Mouse (Mus musculus) bone marrow macrophage, adult 2 months (primary cell): Measurements from ENCODE around the gene Nfix. TPM values are rescaled to one million over a fixed set of nuclear protein-coding genes. Genes with fewer than 3 reads are reported as not detected.

Source experiments
- H3K27ac ChIP-seq: 2 replicates; pipeline ENCODE4 v1.5.1; 2012; ENCODE audit warnings: low read depth, low read length; ENCODE audit not compliant: insufficient read depth
- H3K4me1 ChIP-seq: 2 replicates; pipeline ENCODE4 v1.6.1; 2012; ENCODE audit warnings: low read length; ENCODE audit not compliant: control insufficient read depth, insufficient read depth
- H3K4me3 ChIP-seq: 2 replicates; pipeline ENCODE4 v1.5.1; 2012; ENCODE audit warnings: mild to moderate bottlenecking, low read length, moderate library complexity; ENCODE audit not compliant: insufficient read depth
- CTCF ChIP-seq: IDR thresholded peaks from 2 replicates; pipeline ENCODE4 v1.5.1; 2012; ENCODE audit warnings: low read depth, mild to moderate bottlenecking, low read length, moderate library complexity
- POLR2A ChIP-seq: IDR thresholded peaks from 2 replicates; pipeline ENCODE4 v1.6.1; 2012; ENCODE audit warnings: mild to moderate bottlenecking, low read depth, low read length, borderline replicate concordance
- polyA plus RNA-seq: library from polyadenylated mRNA; stranded (reverse); fragments of >200 nt; gene quantifications from 2 replicates; pipeline ENCODE4 v1.2.4, GENCODE M21; 2012; ENCODE audit not compliant: missing spikeins, insufficient read depth, insufficient read length

Gene Nfix
- polyA plus RNA-seq, 1 experiment, result 12.5 TPM

DNA sequence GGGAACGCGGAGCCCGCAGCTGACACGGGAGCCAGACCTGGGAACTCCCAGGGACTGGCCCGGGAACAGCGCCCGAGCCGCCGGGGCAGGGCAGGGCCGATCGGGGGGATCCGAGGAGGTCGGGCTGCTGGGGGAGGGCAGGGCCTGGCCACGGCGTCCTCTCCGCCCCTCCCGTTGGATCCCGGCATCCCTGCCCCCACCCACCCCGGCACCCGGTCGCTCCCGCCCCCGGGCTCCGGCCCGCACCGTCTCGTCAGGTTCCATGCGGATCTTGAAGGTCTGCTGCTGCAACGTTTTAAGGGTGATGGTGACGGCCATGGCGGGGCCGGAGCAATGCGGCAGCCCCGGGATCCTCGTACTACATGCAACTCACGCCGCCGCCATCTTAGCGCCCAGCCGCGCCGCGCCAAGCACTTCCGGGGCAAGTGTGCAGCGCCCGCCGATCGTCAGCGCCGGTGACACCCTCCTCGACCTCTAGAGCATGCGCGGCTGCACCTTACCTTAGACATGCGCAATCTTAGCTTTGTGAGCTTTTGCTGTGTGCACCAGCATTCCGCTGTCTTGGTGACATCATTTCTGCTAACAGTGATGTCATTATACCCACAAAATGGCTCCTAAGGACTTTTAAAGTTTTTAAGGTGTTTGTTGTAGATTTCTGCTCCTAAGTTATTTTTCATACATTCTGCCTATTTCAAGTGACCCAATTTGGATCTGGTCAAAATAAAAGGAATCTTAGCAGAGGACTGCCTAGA lies 40.3 kb upstream of the Nfix start, which contains the start of gene Rad23a:
Gene Rad23a, minus strand, starts transcription at position 418 of the 752 bp plus-strand sequence.
- TF ChIP-seq POLR2A (no peak), CTCF (no peak)
- Histone ChIP-seq H3K4me3 (peak within 1 kb of the TSS; percentile 83), H3K27ac (peak within 1 kb of the TSS; percentile 84), H3K4me1 (peaks cover 22% of the 10 kb centered on the region)

DNA sequence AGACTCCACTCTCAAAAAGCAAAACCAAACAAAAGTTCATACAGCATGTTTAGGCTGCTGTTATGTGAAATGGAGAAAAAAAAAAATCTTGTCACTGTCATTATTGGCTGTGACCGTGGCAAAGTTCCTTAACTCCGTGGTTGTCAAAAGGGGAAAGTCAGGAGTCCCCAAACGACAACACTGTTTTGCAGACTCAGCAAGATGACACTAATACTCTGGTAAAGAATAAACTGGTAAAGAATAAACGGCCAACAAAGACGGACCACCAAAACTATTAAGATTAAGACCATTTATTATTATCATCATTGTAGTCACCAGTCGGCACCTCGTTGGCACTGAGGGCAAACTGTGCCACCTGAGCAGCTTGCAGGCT lies 39.7 kb upstream of the Nfix start:
- H3K27ac ChIP-seq, result peak overlapping the region; percentile 84
- H3K4me3 ChIP-seq, result peak overlapping the region; percentile 83
- TF ChIP-seq POLR2A (no peak), CTCF (no peak)
- peaks cover 21% of the 10 kb centered on the region for H3K4me1 ChIP-seq

DNA sequence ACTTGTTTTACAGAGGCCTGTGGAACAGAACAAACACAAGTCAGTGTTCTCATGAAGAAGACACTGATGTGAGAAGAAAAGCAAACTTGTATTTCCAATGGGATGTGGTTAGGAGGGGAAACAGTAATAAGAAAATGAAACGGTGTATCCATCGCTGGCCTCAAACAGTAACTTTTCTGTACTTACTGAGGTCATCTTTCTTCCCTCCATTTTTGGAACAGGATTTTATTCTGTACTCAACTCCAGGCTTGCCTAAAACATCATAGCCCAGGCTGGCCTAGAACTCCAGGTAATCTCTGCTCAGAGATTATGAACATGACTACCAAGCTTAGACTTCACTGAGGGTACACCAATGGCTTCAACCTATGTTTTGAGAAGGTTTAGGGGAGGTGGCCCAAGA lies 39.3 kb upstream of the Nfix start:
- Histone ChIP-seq H3K4me3 (peak overlapping the region; percentile 83), H3K27ac (peak overlapping the region; percentile 12; the same call in 1 of the 2 replicates), H3K4me1 (peaks cover 16% of the 10 kb centered on the region)
- TF ChIP-seq CTCF (no peak), POLR2A (no peak)

DNA sequence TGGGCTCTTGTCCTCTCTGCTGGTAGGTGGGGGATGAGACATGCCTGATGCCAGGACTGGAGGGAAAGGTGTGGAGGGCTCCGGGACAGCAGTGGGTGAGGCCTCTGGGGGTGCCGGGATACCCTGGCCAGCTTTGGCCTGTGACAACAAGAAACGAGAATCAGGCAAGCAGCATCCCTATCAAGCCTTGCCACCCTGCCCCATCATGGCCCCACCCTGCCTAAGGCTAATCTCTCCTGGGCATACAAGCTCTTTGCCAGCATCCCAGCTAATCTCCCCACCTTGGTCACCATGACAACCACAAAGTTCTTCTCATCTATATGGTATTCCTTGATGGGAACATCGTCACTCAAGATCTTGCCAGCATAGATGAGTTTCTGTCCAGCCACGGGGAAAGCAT lies 38.4 kb upstream of the Nfix start:
- TF ChIP-seq POLR2A (no peak), CTCF (no peak)
- Histone ChIP-seq H3K27ac (no peak overlapping the region), H3K4me1 (peaks cover 10% of the 10 kb centered on the region), H3K4me3 (no peak overlapping the region)

DNA sequence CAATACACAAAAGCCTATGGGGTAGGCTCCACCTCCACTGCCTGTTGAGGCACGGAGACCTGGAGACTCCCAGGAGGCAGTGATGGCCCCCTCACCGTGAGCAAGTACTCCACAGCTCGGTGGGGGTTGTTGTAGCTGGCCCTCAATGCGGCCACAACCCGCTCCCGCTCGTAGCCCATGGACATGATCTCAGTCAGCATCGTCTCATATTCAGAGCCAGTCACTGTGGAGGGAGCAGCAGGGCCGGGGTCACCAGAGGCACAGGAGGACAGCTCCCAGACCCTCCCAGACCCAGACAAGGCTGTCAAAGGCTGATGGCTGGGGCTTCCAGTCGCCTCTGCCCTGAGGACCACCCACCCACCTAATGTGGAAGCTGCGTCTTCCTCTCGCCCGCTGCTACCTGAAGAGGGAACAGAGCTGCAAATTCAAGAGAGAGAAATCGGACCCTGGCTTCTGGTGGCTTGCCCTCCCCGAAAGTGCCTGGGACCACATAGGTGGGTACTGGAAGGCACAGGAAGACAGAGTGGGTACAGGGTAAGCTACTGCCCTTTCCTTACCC lies 37.8 kb upstream of the Nfix start:
- TF ChIP-seq CTCF (no peak), POLR2A (no peak)
- Histone ChIP-seq H3K27ac (no peak overlapping the region), H3K4me1 (peaks cover 8% of the 10 kb centered on the region), H3K4me3 (no peak overlapping the region)

DNA sequence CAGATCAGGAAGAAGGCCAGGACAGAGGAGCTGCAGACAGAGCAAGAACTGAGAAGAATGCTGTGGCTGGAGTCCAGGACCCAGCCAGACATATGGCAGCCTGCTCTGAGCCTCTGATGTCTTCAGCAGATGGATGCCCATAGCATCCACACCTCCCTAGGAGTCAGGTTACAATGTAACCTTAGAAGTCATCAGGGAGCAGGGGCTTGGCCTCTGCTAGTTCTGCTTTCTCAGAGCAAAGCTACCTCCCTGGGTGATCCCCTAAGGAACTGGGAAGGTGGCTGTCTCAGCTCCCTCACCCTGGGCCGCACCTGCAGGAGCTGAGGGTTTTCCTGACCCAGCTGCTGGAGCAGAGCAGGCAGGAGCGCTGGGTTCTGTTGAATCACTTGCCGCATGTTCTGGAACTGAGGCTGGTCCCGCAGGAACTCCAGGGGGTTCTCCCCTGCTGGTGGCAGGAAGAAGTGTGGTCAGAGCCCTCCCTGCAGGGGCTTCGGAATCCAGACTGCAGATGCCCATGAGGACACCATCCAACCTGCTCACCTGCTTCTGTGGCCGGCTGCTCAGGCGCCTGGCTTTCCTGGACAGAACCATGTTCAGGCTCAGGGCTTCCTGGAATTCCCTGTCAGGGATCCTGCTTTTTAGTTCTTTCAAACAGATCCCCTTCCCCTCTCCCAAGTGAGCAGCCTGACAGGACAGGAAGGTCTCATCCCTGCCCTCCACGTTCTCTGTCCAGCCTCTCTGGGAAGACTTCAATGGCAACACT lies 37.2 kb upstream of the Nfix start:
- no peak overlapping the region for H3K27ac ChIP-seq
- peaks cover 6% of the 10 kb centered on the region for H3K4me1 ChIP-seq
- H3K4me3 ChIP-seq, result no peak overlapping the region
- TF ChIP-seq CTCF, result no peak
- TF ChIP-seq POLR2A, result no peak

DNA sequence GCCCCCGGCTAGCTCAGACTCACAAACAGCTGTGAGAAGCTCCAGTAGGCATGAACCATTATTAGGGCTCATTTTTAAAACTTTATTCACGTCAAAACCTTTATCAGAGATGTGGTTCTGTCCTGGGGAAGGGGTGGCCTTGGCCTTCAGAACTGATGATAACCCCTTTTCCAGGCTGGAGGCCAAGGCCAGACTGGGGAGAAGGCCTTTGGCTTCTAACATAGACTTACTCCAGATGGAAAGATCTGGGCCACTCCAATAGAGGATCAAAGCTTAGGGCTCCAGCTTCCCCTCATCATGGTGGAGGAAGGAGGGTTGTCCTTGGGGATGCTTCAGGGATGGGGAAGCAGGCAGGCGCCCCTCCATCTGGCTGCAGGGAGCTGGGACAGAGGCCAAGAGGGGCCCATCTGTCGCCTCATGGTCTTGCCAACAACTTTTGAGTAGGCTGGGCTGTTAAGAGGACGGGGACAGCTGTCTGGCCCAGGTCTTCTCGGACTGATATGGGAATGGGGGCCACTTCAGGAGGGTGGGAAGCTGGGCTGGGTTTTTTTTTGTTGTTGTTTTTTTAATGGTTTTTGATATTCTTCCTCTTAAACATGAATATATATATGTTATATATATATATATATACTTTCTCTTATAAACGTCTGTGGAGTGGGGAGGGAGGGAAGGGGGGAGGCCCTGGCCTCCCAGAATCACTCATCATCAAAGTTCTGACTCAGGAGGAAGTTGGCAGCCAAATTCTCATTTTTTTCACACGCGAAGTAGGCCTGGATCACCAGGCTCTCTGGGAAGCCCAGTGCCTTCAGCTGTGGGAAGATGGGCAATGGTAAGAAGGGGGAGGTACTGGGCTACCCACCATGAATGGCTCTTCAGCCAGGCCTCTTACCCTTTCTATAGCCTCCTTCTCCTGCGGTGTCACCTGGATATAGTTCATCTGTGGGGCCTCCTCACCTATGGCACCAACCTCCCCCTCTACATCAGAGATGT lies 35.0 kb upstream of the Nfix start:
- Histone ChIP-seq H3K4me1 (peaks cover 10% of the 10 kb centered on the region), H3K27ac (no peak overlapping the region)
- no peak for TF ChIP-seq POLR2A
- TF ChIP-seq CTCF, result no peak

DNA sequence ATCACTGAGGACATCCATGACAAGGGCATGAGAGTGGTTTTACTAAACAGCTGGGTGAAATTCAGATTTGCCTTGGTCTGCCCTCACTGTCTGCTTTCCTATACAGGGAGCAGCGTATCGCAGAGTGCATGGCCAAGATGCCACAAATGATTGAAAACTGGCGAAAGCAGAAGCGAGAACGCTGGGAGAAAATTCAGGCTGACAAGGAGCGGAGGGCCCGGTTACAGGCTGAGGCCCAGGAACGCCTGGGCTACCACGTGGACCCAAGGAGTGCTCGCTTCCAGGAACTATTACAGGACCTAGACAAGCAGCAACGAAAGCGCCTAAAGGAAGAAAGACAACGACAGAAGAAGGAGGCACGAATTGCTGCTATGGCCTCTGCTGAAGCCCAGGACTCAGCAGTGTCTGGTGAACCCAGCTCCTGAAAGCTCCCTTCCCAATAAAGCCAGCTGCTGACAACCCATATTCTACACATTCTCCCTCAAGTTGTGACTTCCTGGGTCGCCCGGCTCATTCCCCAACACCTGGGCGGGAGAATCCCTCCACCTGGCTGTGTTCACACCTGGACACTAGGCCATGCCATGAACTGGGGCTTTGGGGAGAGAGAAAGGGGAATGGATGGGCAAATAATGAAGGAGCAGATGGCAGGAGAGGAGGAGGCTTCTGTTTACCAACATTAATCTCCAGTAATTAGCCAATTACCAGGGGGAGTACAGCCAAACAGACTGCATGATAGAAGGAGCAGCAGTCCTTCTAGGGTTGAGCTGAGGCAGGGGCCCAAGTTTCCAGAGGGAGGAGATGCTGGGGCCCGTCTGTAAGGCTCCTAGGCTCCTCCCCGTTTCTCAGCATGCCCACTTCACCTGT lies 34.1 kb upstream of the Nfix start:
- no peak overlapping the region for H3K27ac ChIP-seq

More for the DNA sequence above, 35.0 kb upstream of the Nfix start:
- H3K4me3 ChIP-seq, result no peak overlapping the region

More for the DNA sequence above, 34.1 kb upstream of the Nfix start:
- H3K4me3 ChIP-seq, result no peak overlapping the region
- TF ChIP-seq POLR2A, result no peak
- TF ChIP-seq CTCF, result no peak
- peaks cover 5% of the 10 kb centered on the region for H3K4me1 ChIP-seq
